Mouse (Mus musculus) kidney, embryonic 14.5 days (tissue): ENCODE data around the gene Mdm2. TPM values are rescaled to one million over a fixed set of nuclear protein-coding genes. Genes with fewer than 3 reads are reported as not detected.

Experiments
- ATAC-seq: fragments of 200-750 bp; cut with Nextera tagmentation; 2 replicates; pipeline ENCODE4 v1.8.0; 2017; ENCODE audit warnings: moderate number of reproducible peaks, mild to moderate bottlenecking, moderate TSS enrichment, moderate library complexity; ENCODE audit not compliant: low FRiP score, low TSS enrichment
- H3K27ac ChIP-seq: fragments of 300-500 bp; sonication (generic); 2 replicates; pipeline ENCODE4 v1.5.1; 2014; ENCODE audit warnings: low read depth, mild to moderate bottlenecking, low read length, moderate library complexity, mixed read lengths
- H3K27me3 ChIP-seq: fragments of 300-500 bp; sonication (generic); 2 replicates; pipeline ENCODE4 v1.6.1; 2014; ENCODE audit warnings: mild to moderate bottlenecking, low read length; ENCODE audit not compliant: control insufficient read depth, insufficient read depth
- H3K36me3 ChIP-seq: fragments of 300-500 bp; sonication (generic); 2 replicates; pipeline ENCODE4 v1.6.1; 2014; ENCODE audit warnings: low read length, mixed read lengths; ENCODE audit not compliant: control insufficient read depth, insufficient read depth
- H3K4me1 ChIP-seq: fragments of 300-500 bp; sonication (generic); 2 replicates; pipeline ENCODE4 v1.6.1; 2014; ENCODE audit warnings: low read length, mixed read lengths; ENCODE audit not compliant: control insufficient read depth, insufficient read depth
- H3K4me2 ChIP-seq: fragments of 300-500 bp; sonication (generic); replicated peaks from 2 replicates; pipeline ENCODE4 v1.6.1; 2014; ENCODE audit warnings: low read depth, mild to moderate bottlenecking, low read length
- H3K4me3 ChIP-seq: fragments of 300-500 bp; sonication (generic); 2 replicates; pipeline ENCODE4 v1.5.1; 2014; ENCODE audit warnings: mild to moderate bottlenecking, low read length
- H3K9ac ChIP-seq: fragments of 300-500 bp; sonication (generic); 2 replicates; pipeline ENCODE4 v1.6.1; 2014; ENCODE audit warnings: low read depth, mild to moderate bottlenecking, low read length, moderate library complexity
- H3K9me3 ChIP-seq: fragments of 300-500 bp; sonication (generic); 2 replicates; pipeline ENCODE4 v1.6.1; 2016; ENCODE audit warnings: low read length; ENCODE audit not compliant: control insufficient read depth
- WGBS: fragments of 180-500 bp; shearing (Covaris S2); extraction: QIAGEN DNeasy Blood & Tissue Kit; methylation state at CpG from one replicate; pipeline ENCODE4 v1.1.7; 2014; 5-methylcytosine and 5-hydroxymethylcytosine counted together
- polyA plus RNA-seq: library from polyadenylated mRNA; unstranded; fragments of >200 nt; fragmentation: Nextera tagmentation; extraction: Ambion mirVana; gene quantifications from 2 replicates; pipeline ENCODE4 v1.2.1, GENCODE M21; 2014

Mdm2 gene
- polyA plus RNA-seq, 1 experiment from 2014 or later, result 65.6 TPM

DNA sequence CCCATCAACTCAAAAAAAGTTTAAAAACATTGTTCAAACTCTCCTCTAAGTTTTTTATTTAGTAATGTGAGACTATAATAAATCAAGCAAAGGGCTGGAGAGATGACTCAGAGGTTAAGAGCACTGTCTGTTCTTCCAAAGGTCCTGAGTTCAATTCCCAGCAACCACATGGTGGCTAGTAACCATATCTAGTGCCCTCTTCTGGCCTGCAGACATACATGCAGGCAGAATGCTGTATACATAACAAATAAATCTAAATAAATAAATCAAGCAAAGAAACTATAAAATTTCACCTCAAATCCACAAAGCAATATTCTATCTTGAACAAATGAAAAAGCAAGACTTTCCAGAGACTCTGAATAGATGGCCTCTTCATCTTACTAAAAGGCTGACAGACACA is 18.4 kb downstream of the Mdm2 start:
- peaks cover 88% of the 10 kb centered on the region for H3K36me3 ChIP-seq
- H3K4me1 ChIP-seq, result no peaks in the 10 kb centered on the region
- no peak for ATAC-seq
- no peak overlapping the region for H3K4me2 ChIP-seq
- H3K27me3 ChIP-seq, result no peaks in the 10 kb centered on the region
- H3K27ac ChIP-seq, result no peak overlapping the region
- H3K9me3 ChIP-seq, result no peaks in the 10 kb centered on the region
- H3K4me3 ChIP-seq, result no peak overlapping the region
- H3K9ac ChIP-seq, result no peak overlapping the region

DNA sequence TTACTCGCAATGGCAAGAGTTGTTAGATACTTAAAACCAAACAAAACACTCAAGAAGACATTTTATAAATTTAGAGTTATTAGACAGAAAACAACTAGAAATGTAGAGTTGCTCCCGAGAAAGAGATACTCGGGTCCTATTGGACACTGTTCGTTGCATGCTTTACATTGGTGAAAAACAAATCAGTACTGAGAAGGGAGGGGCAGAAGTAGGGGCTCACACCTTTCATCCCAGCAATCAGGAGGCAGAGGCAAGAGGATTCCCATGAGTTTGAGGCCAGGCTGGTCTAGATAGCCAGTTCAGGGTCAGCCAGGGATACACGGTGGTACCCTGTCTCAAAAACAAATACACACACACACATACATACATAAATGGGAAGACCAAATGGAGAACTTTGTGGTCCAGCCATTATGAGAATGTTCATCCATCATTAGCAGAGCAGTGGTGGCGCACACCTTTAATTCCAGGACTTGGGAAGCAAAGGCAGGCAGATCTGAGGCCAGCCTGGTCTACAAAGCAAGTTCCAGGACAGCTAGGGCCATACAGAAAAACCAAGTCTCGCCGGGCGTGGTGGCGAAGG is 19.1 kb downstream of the Mdm2 start:
- H3K9ac ChIP-seq, result no peak overlapping the region
- H3K4me1 ChIP-seq, result no peaks in the 10 kb centered on the region
- no peaks in the 10 kb centered on the region for H3K9me3 ChIP-seq
- H3K4me3 ChIP-seq, result no peak overlapping the region
- H3K27me3 ChIP-seq, result no peaks in the 10 kb centered on the region
- no peak overlapping the region for H3K4me2 ChIP-seq
- H3K27ac ChIP-seq, result no peak overlapping the region
- H3K36me3 ChIP-seq, result peaks cover 81% of the 10 kb centered on the region
- WGBS, result 96% methylated on average over 10 of the region's 10 CpGs
- ATAC-seq, result no peak

DNA sequence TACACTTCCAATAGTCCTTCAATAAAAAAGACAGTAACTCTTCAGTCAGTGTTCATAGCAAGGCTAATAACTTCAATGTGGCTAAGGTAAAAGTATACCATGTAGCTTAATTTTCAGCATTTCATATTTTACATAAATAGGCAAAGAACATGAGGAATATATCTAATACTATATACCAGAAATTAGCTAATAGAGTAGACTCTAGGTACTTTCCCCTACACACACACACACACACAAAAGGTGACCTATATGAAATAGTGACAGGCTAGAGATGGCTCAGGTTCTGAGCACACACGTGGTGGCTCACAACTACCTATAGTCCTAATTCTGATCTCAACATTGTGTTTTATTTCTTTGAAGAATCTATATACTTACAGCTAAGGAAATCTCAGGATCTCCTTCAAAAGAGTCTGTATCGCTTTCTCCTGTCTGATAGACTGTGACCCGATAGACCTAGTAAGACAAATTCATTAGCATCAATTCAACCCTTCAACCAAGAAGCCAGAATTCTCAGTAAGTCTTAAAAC is 19.7 kb downstream of the Mdm2 start:
- no peak for ATAC-seq
- no peaks in the 10 kb centered on the region for H3K4me1 ChIP-seq
- H3K27ac ChIP-seq, result no peak overlapping the region
- 94% methylated on average over 3 of the region's 3 CpGs for WGBS
- H3K27me3 ChIP-seq, result no peaks in the 10 kb centered on the region
- H3K9me3 ChIP-seq, result no peaks in the 10 kb centered on the region
- H3K36me3 ChIP-seq, result peaks cover 75% of the 10 kb centered on the region
- H3K9ac ChIP-seq, result no peak overlapping the region
- no peak overlapping the region for H3K4me3 ChIP-seq
- no peak overlapping the region for H3K4me2 ChIP-seq

DNA sequence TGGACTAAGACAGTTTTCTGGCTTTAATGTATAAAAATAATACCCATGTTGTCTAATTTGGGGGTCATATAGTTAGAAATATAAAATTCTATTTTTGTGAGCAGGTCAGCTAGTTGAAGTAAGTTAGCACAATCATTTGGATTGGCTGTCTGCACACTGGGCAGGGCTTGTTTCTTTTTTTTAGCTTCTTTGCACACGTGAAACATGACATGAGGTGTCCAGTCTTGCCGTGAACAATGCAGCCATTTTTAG is 20.5 kb downstream of the Mdm2 start:
- no peak for ATAC-seq
- Histone ChIP-seq H3K9me3 (no peaks in the 10 kb centered on the region), H3K27me3 (no peaks in the 10 kb centered on the region), H3K4me3 (no peak overlapping the region), H3K4me2 (no peak overlapping the region), H3K9ac (no peak overlapping the region), H3K27ac (no peak overlapping the region), H3K36me3 (peaks cover 67% of the 10 kb centered on the region), H3K4me1 (no peaks in the 10 kb centered on the region)
- WGBS, result 89% methylated on average over 2 of the region's 2 CpGs

- Histone ChIP-seq H3K27me3 (no peaks in the 10 kb centered on the region), H3K27ac (no peak overlapping the region), H3K4me1 (no peaks in the 10 kb centered on the region), H3K4me3 (no peak overlapping the region), H3K4me2 (no peak overlapping the region), H3K9me3 (no peaks in the 10 kb centered on the region), H3K9ac (no peak overlapping the region), H3K36me3 (peaks cover 62% of the 10 kb centered on the region)
- WGBS, result 97% methylated on average over 11 of the region's 11 CpGs
- ATAC-seq, result no peak
These were observed 21.1 kb downstream of the Mdm2 start for GRCm38 (mm10) chr10:117689297-117690100.

DNA sequence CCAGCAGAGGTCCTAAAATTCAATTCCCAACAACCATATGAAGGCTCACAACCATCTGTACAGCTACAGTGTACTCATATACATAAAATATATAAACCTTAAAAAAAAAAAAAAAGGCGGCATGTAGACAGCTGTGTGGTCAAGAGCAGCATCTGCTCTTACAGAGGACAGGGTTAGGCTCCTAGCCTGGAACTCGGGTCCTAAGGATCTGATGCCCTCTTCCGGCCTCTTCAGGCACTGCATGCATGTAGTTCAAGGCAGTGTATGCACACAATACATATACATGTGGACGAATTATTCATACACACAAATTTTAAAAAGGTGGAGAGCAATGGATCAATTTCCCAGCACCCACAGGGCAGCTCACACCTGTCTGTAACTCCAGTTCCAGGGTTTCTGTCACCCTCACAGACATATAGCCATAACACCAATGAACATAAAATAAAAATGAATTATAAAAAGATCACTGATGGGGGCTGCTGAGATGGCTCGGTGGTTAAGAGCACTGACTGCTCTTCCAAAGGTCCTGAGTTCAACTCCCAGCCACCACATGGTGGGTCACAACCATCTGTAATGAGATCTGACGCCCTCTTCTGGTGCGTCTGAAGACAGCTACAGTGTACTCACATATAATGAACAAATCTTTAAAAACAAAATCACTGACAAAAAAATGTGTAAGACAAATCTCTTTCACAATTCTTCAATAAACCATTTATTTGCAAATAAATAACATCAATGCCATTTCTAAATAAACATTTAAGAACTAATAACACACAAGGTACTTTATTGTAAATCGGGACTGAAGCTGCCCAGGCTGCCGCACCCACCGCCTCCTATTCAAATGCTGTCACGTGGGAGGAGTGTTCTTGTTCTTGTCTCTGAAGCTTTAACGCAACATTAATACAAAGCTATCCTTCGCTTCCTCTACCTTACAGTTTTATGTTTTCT is 22.1 kb downstream of the Mdm2 start:
- Histone ChIP-seq H3K4me3 (no peak overlapping the region), H3K4me2 (no peak overlapping the region), H3K36me3 (peaks cover 53% of the 10 kb centered on the region), H3K9ac (no peak overlapping the region), H3K27me3 (no peaks in the 10 kb centered on the region), H3K27ac (no peak overlapping the region), H3K4me1 (no peaks in the 10 kb centered on the region), H3K9me3 (no peaks in the 10 kb centered on the region)
- WGBS, result 87% methylated on average over 13 of the region's 13 CpGs
- 0 out of 2 replicates have a peak, but pooled peaks have one; percentile 58 for ATAC-seq

DNA sequence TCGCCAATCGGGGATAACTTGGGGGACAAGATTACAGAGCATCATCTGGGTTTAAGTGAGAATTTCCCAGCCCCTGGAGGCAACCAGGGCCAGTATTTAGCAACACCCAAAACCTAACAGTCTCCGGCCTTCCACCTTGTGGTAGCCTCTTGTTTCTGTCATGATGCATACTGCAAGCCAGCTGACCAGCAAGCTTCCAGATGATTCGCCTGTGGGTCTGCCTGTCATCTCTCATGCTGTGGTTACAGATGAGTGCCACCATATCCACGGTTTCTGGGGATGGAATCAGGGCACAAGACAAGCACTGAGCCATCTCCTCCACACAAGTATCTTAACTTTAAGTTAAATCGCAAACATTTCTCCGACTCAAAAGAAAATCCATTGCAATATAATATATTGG is 23.0 kb downstream of the Mdm2 start:
- WGBS, result 93% methylated on average over 7 of the region's 7 CpGs
- H3K4me1 ChIP-seq, result no peaks in the 10 kb centered on the region
- H3K4me2 ChIP-seq, result no peak overlapping the region
- peaks cover 46% of the 10 kb centered on the region for H3K36me3 ChIP-seq
- H3K9ac ChIP-seq, result no peak overlapping the region
- no peaks in the 10 kb centered on the region for H3K9me3 ChIP-seq
- H3K4me3 ChIP-seq, result no peak overlapping the region
- H3K27me3 ChIP-seq, result no peaks in the 10 kb centered on the region
- H3K27ac ChIP-seq, result no peak overlapping the region
- no peak for ATAC-seq

DNA sequence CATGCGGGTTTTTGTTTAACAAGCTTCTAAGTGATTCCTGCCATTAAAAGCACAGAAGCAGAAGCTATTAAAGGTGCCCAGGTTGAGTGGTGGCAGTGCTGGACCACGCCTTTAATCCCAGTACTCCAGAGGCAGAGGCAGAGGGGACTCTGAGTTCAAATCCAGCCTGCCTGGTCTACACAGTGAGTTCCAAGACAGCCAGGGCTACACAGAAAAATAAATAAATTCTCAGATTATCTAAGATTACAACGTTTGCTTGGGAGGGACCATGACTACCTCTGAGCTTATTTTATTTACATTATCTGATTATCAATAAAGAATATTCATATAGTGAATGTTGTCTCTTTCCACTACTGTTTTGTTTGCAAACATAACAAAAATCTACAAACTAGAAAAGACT is 23.5 kb downstream of the Mdm2 start:
- no peak overlapping the region for H3K9ac ChIP-seq

More for the DNA sequence above, 23.5 kb downstream of the Mdm2 start:
- WGBS, result 77% methylated on average over 3 of the region's 3 CpGs
- no peaks in the 10 kb centered on the region for H3K27me3 ChIP-seq
- H3K4me3 ChIP-seq, result no peak overlapping the region
- no peak for ATAC-seq
- peaks cover 40% of the 10 kb centered on the region for H3K36me3 ChIP-seq
- no peak overlapping the region for H3K4me2 ChIP-seq
- no peaks in the 10 kb centered on the region for H3K4me1 ChIP-seq
- no peaks in the 10 kb centered on the region for H3K9me3 ChIP-seq
- H3K27ac ChIP-seq, result no peak overlapping the region
